Mouse (Mus musculus): ENCODE results near the gene Gabarap. TPM values are rescaled to one million over a fixed set of nuclear protein-coding genes. Genes with fewer than 3 reads are reported as not detected.

Gabarap gene
- total and polyA plus RNA-seq, 2 experiments from 2014 or later = 197 to 501 TPM

GRCm38 (mm10) chr11:70010033-70010432 is 19.1 kb downstream of the Gabarap start:
- 92% methylated on average over 6 of the region's 6 CpGs for WGBS
- DNase-seq (ENCODE audit: low spot score) (no peak), ATAC-seq (ENCODE audit: low FRiP score) (no peak)
- Histone ChIP-seq H3K4me3 (ENCODE audit: low read depth, low read length) (no peak overlapping the region), H3K27me3 (ENCODE audit: insufficient read depth, low read length) (no peaks in the 10 kb centered on the region), H3K4me1 (ENCODE audit: insufficient read depth, low read length) (peaks cover 5% of the 10 kb centered on the region; the same call in 1 of the 2 replicates), H3K4me2 (ENCODE audit: low read depth, low read length, poor library complexity, severe bottlenecking) (no peak overlapping the region), H3K9ac (replicated peaks; ENCODE audit: low read length, poor library complexity, severe bottlenecking) (no peak overlapping the region), H3K36me3 (ENCODE audit: insufficient read depth, low read length) (peaks cover 82% of the 10 kb centered on the region), H3K9me3 (ENCODE audit: low read length) (no peaks in the 10 kb centered on the region), H3K27ac (ENCODE audit: low read depth, low read length) (no peak overlapping the region)
- TF ChIP-seq CTCF (IDR thresholded peaks at IDR 0.05) = no peak

DNA sequence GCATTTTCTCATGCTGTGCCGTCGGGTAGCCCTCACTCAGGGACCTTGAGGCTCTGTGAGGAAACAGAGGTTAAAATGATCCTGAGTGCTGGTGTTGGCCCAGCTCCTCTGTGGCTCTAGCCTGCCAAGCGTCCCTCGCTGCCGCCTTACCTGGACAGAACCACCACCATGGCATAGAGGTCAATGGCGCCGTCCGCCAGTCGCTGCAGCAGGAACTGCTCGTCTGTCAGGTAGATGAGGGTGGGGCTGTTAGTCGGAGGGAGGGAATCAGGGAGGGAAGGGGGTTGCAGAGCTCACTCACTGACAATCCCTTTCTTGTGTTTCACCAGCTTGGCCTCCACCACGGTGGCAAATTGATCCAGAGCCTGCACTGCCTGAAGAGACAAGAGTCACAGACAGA is 19.6 kb downstream of the Gabarap start:
- TF ChIP-seq CTCF (IDR thresholded peaks at IDR 0.05) = no peak
- Histone ChIP-seq H3K4me3 (ENCODE audit: low read depth, low read length) (no peak overlapping the region), H3K27ac (ENCODE audit: low read depth, low read length) (no peak overlapping the region), H3K9me3 (ENCODE audit: low read length) (no peaks in the 10 kb centered on the region), H3K4me2 (ENCODE audit: low read depth, low read length, poor library complexity, severe bottlenecking) (no peak overlapping the region), H3K36me3 (ENCODE audit: insufficient read depth, low read length) (peaks cover 77% of the 10 kb centered on the region), H3K27me3 (ENCODE audit: insufficient read depth, low read length) (no peaks in the 10 kb centered on the region), H3K9ac (replicated peaks; ENCODE audit: low read length, poor library complexity, severe bottlenecking) (no peak overlapping the region), H3K4me1 (ENCODE audit: insufficient read depth, low read length) (peaks cover 5% of the 10 kb centered on the region; the same call in 1 of the 2 replicates)
- DNase-seq (ENCODE audit: low spot score) (no peak), ATAC-seq (ENCODE audit: low FRiP score) (no peak)
- 89% methylated on average over 12 of the region's 12 CpGs for WGBS

DNA sequence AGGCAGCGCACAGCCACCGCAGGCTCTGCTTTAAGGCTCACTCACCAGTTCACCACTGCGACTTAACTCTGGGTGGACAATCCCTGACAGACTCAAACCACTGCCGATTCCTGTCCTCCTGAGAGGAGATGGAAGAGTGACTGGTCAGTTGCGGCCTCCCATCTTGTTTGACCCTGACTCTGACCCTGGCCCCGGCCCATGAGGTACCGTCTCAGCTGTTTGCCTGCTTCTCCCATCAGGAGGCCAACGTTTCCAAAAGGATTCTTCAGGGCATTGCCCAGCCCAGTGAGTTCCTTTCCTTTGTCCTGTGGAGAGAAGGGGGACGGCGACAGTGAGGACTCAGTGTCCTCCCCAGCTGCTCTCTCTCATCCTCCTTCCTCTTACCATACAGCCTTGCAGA is 20.0 kb downstream of the Gabarap start:
- no peak for DNase-seq (ENCODE audit: low spot score)
- WGBS = 76% methylated on average over 10 of the region's 10 CpGs

DNA sequence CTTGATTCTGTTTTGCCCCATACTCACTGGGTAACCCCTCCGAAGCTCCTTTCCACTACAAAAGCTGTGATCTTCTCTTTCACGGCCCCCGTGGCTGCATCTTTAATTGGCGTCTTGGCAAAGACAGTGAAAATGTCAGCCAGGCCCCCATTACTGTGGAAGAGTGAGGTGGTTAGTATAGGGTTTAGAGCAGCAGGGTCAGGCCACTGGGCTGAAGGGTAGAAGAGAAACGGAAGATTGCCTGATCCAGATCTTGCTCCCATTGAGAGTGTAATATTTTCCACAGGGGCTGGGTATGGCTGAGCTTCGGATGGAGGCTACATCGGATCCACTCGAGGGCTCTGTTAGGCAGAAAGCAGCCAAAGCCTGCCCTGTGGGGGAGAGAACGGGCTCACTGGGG is 22.0 kb downstream of the Gabarap start:
- TF ChIP-seq CTCF (IDR thresholded peaks at IDR 0.05) = no peak
- Histone ChIP-seq H3K4me1 (ENCODE audit: insufficient read depth, low read length) (peaks cover 16% of the 10 kb centered on the region; the same call in 1 of the 2 replicates), H3K4me3 (ENCODE audit: low read depth, low read length) (no peak overlapping the region), H3K36me3 (ENCODE audit: insufficient read depth, low read length) (peaks cover 56% of the 10 kb centered on the region), H3K27ac (ENCODE audit: low read depth, low read length) (no peak overlapping the region), H3K27me3 (ENCODE audit: insufficient read depth, low read length) (no peaks in the 10 kb centered on the region), H3K9ac (replicated peaks; ENCODE audit: low read length, poor library complexity, severe bottlenecking) (no peak overlapping the region), H3K9me3 (ENCODE audit: low read length) (no peaks in the 10 kb centered on the region), H3K4me2 (ENCODE audit: low read depth, low read length, poor library complexity, severe bottlenecking) (no peak overlapping the region)
- ATAC-seq (ENCODE audit: low FRiP score) (no peak), DNase-seq (ENCODE audit: low spot score) (no peak)
- WGBS = 82% methylated on average over 9 of the region's 9 CpGs

More for the DNA sequence above, 20.0 kb downstream of the Gabarap start:
- no peak overlapping the region for H3K4me3 ChIP-seq (ENCODE audit: low read depth, low read length)
- peaks cover 74% of the 10 kb centered on the region for H3K36me3 ChIP-seq (ENCODE audit: insufficient read depth, low read length)
- H3K9ac ChIP-seq (replicated peaks; ENCODE audit: low read length, poor library complexity, severe bottlenecking) = no peak overlapping the region
- TF ChIP-seq CTCF (IDR thresholded peaks at IDR 0.05) = no peak
- no peak overlapping the region for H3K4me2 ChIP-seq (ENCODE audit: low read depth, low read length, poor library complexity, severe bottlenecking)
- no peaks in the 10 kb centered on the region for H3K27me3 ChIP-seq (ENCODE audit: insufficient read depth, low read length)
- ATAC-seq (ENCODE audit: low FRiP score) = no peak
- peaks cover 5% of the 10 kb centered on the region; the same call in 1 of the 2 replicates for H3K4me1 ChIP-seq (ENCODE audit: insufficient read depth, low read length)
- H3K27ac ChIP-seq (ENCODE audit: low read depth, low read length) = no peak overlapping the region
- no peaks in the 10 kb centered on the region for H3K9me3 ChIP-seq (ENCODE audit: low read length)

DNA sequence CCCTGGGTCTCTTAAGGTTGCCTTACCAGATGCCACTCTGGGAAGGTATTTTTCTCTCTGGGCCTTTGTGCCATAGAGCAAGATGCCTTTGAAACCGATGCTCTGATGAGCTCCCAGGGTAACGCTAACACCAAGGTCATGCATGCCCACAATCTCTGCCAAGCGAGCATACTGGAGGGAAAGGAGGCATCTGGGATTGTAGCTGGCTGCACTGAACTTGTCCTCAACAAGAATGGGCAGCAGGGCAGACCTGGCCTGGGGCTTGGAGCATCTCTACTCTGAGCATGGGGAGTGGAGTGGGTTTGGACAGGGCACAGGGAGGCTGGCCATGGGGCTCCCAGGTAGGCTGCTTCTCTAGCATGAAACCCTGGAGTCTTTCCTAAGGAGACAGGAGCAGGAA is 22.5 kb downstream of the Gabarap start:
- H3K4me1 ChIP-seq (ENCODE audit: insufficient read depth, low read length) = peaks cover 16% of the 10 kb centered on the region; the same call in 1 of the 2 replicates
- no peak for DNase-seq (ENCODE audit: low spot score)
- no peak overlapping the region for H3K4me2 ChIP-seq (ENCODE audit: low read depth, low read length, poor library complexity, severe bottlenecking)
- no peak for ATAC-seq (ENCODE audit: low FRiP score)
- H3K36me3 ChIP-seq (ENCODE audit: insufficient read depth, low read length) = peaks cover 52% of the 10 kb centered on the region
- WGBS = 80% methylated on average over 3 of the region's 3 CpGs
- no peak overlapping the region for H3K27ac ChIP-seq (ENCODE audit: low read depth, low read length)
- no peaks in the 10 kb centered on the region for H3K9me3 ChIP-seq (ENCODE audit: low read length)
- H3K4me3 ChIP-seq (ENCODE audit: low read depth, low read length) = no peak overlapping the region
- H3K9ac ChIP-seq (replicated peaks; ENCODE audit: low read length, poor library complexity, severe bottlenecking) = no peak overlapping the region
- no peaks in the 10 kb centered on the region for H3K27me3 ChIP-seq (ENCODE audit: insufficient read depth, low read length)
- no peak for TF ChIP-seq CTCF (IDR thresholded peaks at IDR 0.05)

GRCm38 (mm10) chr11:70014051-70014450 is 23.1 kb downstream of the Gabarap start:
- TF ChIP-seq CTCF (IDR thresholded peaks at IDR 0.05) = no peak
- peaks cover 16% of the 10 kb centered on the region; the same call in 1 of the 2 replicates for H3K4me1 ChIP-seq (ENCODE audit: insufficient read depth, low read length)
- H3K4me2 ChIP-seq (ENCODE audit: low read depth, low read length, poor library complexity, severe bottlenecking) = peak overlapping the region; percentile 73; the same call in 1 of the 2 replicates
- no peaks in the 10 kb centered on the region for H3K27me3 ChIP-seq (ENCODE audit: insufficient read depth, low read length)
- no peak overlapping the region for H3K4me3 ChIP-seq (ENCODE audit: low read depth, low read length)
- 65% methylated on average over 5 of the region's 5 CpGs for WGBS
- H3K36me3 ChIP-seq (ENCODE audit: insufficient read depth, low read length) = peaks cover 45% of the 10 kb centered on the region
- H3K9ac ChIP-seq (replicated peaks; ENCODE audit: low read length, poor library complexity, severe bottlenecking) = no peak overlapping the region
- DNase-seq (ENCODE audit: low spot score) (no peak), ATAC-seq (ENCODE audit: low FRiP score) (no peak)
- no peak overlapping the region for H3K27ac ChIP-seq (ENCODE audit: low read depth, low read length)
- H3K9me3 ChIP-seq (ENCODE audit: low read length) = no peaks in the 10 kb centered on the region
